Mouse (Mus musculus) gastrocnemius, postnatal 4 days (tissue): ENCODE data around the gene Tmem92. TPM values are rescaled to one million over a fixed set of nuclear protein-coding genes. Genes with fewer than 3 reads are reported as not detected.
"Not testable (repeated sequence)": the region's sequence is repeated elsewhere in the genome, so short reads cannot be mapped to it uniquely, and the experiment has no call there.

Experiments used
- DNase-seq, 2 experiments: peaks; one replicate each; pipeline ENCODE4 v3.0.0; 2021 to 2022; ENCODE audit warnings: low spot score in 2 of 2, mixed read lengths in 2 of 2
- long read RNA-seq, 2 experiments: library from polyadenylated mRNA; stranded (forward); transcript quantifications; one replicate each; pipeline ENCODE4 v2.0.0; 2021
- total RNA-seq, 2 experiments: library from RNA; stranded (reverse); gene quantifications; 2 replicates each; pipeline ENCODE4 v1.2.3; 2021

The Tmem92 gene
- not detected for total RNA-seq
- long read RNA-seq, experiment 1: 0 reads
- long read RNA-seq, experiment 2: 0 reads

DNA sequence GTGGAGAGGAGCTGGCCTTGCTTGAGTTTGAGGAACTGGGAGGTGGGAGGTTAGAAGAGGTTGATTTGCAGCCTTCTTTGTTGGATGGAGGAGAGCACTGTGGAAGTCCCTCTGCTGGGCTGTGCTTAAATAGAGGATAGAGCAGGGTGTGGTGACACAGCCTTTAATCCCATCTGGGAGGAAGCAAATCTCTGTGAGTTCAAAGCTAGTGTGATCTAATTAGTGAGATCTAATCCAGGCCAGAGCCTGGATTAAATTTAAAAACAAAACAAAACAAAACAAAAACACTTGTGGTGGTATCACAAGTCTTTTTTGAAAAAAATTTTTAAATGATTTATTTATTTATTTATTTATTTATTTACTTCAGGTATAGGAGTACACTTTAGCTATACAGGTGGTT is at the start of gene Tmem92:
Tmem92 (minus strand) TSS at position 101 of the 400 bp plus-strand sequence.
- DNase-seq: no peak

- DNase-seq: no peak
Observed at GRCm38 (mm10) chr11:94828966-94829365, 46.5 kb upstream of the Tmem92 start.

GRCm38 (mm10) chr11:94819427-94819826 is 36.9 kb upstream of the Tmem92 start:
- DNase-seq: not testable (repeated sequence)

DNA sequence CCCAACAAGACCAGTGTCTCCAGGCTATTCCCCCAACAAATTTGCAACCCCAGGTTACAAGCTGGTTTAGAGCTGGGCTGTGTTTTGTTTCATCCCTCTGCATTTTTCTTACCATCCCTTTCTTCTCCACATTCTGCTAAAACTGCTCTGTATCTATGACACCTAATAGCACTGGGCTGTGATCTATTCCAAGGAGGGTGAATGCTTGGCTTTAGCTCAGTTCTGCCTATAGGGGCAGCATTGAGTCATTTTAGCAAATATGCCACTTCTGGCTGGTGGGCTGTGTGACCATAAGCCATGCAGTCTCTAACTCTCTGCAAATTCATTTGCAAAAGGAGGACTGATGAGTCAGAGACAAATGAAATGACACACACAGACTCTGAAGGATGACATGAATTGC is 36.4 kb upstream of the Tmem92 start:
- DNase-seq: not testable (repeated sequence)

DNA sequence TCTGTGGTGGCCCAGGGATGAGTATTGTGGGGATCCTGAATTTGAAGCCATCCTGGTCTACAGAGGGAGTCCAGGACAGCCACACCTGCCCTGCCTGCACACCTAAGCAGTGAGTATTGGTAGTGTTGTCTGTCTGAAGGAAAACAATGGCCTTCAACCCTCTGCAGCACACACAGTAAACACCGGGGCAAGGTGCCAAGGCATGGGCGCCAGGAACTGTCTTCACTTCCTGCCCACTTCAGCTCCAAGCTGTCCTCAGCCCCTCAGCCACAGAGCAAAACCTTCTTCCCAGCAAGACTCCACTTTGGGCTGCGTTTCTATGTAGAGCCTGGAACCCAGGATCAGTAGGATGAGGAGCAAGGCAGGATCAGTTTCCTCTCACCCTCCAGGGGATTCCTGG is 29.0 kb upstream of the Tmem92 start:
- DNase-seq: not testable (repeated sequence)

DNA sequence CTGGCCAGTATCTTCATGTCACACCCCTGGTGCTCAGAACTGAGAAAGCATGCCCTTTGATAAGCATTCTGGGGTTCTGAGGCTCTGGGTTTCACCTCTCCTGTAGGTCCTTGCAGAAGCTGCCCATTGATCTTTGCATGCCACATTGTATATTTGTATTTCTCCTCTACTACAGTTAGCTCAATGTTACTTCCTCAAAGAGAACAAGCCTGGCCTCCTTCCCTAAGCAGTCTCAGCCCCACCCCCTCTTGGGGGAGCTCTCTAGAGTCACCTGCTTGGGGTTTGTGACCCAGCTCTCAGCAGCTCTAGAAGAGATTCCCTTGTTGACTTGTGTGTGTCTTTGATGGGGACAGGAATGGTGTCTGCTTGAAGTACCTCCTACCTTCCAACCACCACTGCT is 9.2 kb upstream of the Tmem92 start:
- no peak for DNase-seq

GRCm38 (mm10) chr11:94785247-94785646 is 2.7 kb upstream of the Tmem92 start:
- DNase-seq: peak in 1 of 2 experiments; percentile 42

GRCm38 (mm10) chr11:94774887-94775497 is 7.5 kb downstream of the Tmem92 start:
- DNase-seq: no peak

DNA sequence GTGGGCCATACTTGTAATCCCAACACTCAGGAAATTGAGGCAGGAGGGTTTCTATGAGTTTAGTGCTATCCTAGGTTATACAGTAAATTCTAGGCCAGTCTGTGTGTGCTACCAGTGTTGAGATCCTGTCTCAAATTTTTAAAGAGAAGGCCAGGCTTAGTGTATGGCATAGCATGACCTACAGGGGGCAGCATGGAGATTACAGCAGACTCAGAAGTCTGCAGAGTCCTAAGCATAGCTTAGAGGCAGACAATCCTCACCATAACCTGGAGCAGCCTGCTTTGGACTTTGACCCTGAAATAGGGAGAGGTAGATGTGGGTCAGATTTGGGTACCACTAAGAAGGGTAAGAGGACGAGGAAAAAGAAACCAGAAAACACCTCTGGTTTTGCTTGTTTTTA is 8.7 kb downstream of the Tmem92 start:
- DNase-seq: no peak

DNA sequence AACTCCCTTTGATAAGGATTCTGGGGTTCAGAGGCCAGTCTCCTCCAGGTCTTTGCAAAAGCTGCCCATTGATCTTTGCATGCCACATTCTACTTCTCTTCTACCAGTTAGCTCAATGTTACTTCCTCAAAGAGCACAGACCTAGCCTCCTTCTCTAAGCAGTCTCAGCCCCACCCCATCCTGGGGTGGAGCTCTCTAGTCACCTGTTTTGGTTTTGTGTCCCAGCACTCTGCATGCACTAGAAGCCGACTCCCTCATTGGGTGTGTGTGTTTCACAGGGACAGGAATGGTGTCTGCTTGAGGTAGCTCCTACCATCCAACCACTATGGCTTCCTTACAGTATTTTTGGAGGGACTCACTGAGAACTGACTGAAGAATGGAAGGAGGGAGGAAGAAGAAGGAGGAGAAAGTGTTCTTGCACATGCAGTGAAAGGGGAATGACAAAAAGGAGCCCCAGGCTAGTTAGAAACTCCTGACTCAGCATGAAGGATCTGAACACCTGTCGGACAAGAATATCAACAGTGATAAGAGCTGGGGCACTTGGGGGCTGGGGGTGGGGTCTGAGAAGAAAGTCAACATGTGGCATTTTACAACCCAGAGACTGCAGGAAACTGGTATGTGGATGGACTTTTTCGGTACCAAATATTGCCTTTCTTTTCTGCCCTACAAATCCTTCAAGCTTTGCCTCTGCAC is 10.0 kb downstream of the Tmem92 start:
- DNase-seq: no peak

DNA sequence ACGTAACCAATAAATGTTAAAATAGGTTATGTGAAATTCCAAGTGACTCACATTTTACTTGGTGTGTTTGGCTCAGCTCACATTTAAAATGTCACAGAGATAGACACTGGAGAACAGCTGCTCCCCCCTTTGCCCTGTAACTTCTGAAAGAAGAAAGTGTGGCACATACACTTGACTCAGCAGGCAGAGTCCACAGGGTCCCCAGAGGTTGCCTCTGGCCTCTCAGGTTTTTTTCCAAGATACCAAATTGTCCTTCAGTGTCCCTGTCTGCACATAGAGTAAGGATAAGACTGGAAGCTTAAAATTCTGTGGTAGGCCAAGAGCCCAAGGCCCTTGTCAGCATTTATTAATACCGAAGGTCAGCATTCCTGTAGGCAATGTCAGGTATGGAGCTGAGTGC is 15.3 kb downstream of the Tmem92 start:
- no peak for DNase-seq

DNA sequence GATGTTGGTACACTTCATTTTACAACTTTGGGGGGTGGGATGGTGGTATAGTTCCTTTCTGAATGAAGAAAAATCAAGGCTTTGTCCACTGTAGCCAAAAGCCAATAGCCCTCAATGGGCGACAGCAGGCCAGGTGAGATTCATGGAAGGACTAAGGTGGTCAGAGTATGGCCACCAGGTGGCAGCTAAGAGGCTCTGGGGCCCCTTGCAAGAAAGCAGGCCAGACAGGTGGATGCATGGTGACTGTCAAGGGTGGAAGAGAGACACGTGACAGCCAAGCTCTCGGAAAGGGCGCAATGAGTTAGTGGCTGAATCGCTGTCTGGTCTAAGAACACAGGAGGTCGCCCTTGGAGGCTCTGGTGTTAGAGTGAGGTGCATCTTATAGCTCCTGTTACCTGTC is 19.7 kb downstream of the Tmem92 start:
- DNase-seq: no peak

- DNase-seq: no peak
Observed at GRCm38 (mm10) chr11:94762281-94762680, 20.2 kb downstream of the Tmem92 start.

- no peak for DNase-seq
Observed at GRCm38 (mm10) chr11:94760799-94761198, 21.7 kb downstream of the Tmem92 start.

- DNase-seq: no peak
Observed at GRCm38 (mm10) chr11:94760364-94760763, 22.1 kb downstream of the Tmem92 start.

DNA sequence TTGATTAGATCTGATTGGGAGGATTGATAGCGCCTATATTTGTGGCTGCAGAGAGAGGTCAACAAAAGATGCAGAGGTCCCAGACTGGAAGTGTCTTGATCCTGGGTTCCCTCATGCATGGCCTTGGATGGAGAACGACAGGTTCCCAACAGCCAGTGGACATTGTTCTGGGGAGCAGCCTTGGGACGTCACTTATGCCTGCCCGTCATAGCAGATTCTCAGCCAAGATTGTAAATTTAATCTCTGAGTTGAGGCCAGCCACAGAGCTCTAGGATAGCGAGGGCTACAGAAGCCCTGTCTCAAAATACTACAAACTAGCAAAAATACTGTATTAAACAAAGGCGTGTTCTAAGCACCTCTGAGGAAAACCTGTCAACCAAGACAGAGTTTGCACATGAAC is 22.6 kb downstream of the Tmem92 start:
- DNase-seq: no peak

- no peak for DNase-seq
Observed at GRCm38 (mm10) chr11:94752946-94753713, 29.4 kb downstream of the Tmem92 start.

GRCm38 (mm10) chr11:94741732-94742272 is 40.7 kb downstream of the Tmem92 start, which contains the start of gene Cdc34b:
Gene Cdc34b (plus strand): TSS chr11:94741782.
- DNase-seq: no peak

- no peak for DNase-seq
Observed at GRCm38 (mm10) chr11:94735746-94736145, 46.8 kb downstream of the Tmem92 start.

GRCm38 (mm10) chr11:94732773-94733172 is 49.7 kb downstream of the Tmem92 start:
- no peak for DNase-seq

GRCm38 (mm10) chr11:94731229-94731628 is 51.3 kb downstream of the Tmem92 start:
- no peak for DNase-seq

DNA sequence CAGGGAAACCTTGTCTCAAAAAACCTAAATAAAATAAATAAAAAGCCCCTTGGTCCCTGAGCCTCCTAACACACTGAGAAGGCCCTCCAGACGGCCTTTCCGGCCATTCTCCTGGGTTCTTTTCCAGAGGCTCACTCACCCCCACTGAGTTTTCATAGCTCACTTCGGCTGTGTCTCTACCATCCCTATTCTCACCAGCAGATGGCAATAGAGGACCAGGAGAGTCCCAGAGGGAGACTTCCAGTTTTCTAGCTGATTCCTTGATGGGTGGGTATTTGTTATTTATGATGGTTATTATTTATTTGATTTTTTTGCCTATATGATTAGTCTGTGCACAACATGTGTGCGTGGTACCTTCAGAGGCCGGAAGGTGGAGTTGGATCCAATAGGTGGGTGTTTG is 52.2 kb downstream of the Tmem92 start:
- peak; percentile 36 to 57 for DNase-seq
